Mouse (Mus musculus) adrenal gland, adult (tissue): Measurements from ENCODE around the gene Pla2g4b.

Experiments used
- DNase-seq, 2 experiments: peaks; one replicate each; pipeline ENCODE4 v3.0.0; 2022 to 2023; ENCODE audit warnings: low spot score in 1 of 2; ENCODE audit not compliant: inconsistent age in 2 of 2

Pla2g4b gene

DNA sequence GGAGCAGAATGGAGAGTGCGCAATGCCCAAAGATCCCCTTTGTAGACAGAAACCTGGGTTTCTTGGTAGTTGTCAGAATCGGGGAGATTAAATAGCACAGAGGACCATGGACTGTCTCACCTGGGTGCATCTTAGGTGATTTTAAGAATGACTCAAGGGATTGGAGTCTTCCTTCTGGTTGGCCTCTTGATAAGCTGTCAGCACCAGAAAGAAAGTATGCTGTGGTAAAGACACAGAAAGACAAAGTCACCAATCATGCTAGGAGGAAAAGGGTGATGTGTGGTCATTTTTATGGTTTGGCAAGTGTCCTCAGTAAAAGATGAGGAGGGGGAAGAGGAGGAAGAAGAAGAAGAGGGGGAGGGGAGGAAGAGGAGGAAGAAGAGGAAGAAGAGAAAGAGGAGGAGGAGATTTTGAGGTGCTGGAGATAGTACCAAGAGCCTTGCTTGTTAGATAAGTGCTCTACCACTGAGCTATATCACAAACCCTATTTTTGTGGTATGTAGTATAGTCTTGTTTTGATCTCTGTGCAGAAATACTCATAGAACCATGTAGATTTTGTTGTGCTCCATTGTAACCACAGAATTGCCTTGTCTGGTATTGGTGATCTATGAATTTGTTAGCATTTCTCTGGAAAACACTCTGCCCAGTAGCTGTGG is 19.3 kb upstream of the Pla2g4b start:
- DNase-seq: no peak

DNA sequence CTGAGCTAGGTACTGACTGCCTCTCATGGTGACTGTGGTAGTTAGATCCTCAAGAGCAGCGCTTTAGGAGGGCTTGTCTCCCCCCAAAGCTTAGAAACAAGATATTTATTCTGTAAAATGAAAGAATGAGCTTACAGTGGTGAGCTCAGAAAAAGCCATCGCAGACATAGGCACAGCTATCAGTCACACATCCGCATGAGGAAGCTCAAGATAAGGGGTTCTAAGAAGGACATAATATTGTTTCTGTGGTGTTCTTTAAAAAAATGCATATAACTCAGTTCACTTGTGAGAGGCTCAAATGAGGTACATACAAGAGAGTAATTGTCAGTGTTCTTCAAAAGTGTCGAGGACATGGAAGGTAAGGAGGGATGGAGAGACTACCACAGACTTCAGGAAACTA is 17.3 kb upstream of the Pla2g4b start:
- no peak for DNase-seq

DNA sequence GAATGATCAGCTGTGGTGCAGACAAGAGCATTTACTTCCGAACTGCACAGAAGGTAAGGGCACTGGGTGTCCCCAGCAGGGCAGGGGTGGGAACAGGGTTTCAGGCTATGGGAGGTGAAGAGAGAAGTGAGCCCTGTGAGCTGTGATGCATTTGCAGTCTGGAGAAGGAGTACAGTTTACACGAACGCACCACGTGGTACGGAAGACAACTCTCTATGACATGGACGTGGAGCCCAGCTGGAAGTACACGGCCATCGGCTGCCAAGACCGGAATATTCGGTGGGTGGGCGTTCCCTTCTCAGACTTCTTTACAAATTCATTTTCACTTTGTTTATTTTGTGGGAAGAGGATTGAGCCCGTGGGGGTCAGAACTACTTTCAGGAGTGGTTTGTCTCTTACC is 15.6 kb upstream of the Pla2g4b start:
- DNase-seq: no peak

DNA sequence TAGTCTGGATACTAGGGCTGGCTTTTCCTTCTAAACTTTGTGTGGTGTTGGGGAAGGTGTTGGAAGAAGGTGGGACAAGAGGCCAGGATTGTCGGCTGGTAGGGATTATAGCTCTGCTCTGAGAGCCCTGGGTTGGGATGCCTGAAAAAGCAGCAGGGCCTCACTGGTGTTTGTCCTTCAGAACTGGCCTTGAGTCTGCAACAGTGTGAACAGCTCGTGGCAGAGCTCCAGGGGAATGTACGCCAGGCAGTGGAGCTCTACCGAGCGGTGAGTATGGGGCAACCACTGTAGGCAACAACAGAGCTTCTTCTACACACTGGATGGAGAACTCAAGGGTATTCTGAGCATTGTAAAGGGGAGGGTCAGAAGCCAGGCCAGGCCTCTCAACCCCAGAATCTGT is 8.9 kb upstream of the Pla2g4b start:
- peak; percentile 91 to 95 for DNase-seq

DNA sequence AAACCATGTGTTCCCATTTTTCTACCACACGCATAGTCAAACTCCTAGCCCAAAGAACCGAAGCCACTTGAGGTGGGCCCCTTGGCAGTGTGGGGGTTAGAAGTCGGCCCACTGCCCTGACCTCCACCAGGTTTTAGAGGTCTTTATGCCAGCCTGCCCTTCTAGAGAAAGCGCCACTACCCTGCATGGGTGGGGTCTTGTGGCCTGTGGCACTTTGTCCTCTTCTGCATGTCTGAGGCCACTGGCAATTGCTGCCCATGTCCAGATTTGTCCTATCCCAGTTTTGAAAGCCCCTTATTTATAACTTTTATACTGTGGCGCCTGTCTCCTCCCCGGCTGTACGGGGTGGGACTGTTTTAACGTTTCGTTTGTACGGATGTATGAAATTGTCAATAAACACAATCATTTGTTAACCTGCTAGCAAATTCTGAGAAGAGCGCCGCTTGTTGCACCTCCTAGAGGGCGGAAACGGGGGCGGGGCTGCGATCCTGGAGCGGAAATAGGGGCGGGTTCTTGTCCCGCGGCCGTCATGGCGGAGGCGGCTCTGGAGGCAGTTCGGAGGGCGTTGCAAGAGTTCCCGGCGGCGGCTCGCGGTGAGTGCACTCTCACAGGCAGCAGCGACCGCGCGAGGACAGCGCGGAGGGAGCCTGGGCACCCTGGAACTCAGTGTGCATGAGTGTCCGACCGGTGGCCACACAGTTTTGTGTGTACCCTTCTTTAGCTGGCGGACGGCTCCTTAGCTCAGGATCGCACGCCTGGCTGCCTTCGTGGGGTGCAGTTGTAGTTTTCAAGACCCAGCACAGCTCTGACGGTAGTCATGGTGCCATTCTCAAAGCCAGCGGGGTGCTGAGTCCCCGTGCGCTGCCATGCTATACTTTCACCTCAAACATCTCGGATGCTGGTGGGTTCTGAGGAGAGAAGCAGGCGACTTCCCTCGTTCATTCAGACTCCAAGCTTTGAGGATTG is 6.0 kb upstream of the Pla2g4b start, which contains the start of the genes Jmjd7 and Gm28042:
TSS of gene Jmjd7 (plus strand) at position 500 of the 966 bp plus-strand sequence.
TSS of gene Gm28042 (plus strand) at position 510 of the 966 bp plus-strand sequence.
- peak; percentile 93 to 98 for DNase-seq

DNA sequence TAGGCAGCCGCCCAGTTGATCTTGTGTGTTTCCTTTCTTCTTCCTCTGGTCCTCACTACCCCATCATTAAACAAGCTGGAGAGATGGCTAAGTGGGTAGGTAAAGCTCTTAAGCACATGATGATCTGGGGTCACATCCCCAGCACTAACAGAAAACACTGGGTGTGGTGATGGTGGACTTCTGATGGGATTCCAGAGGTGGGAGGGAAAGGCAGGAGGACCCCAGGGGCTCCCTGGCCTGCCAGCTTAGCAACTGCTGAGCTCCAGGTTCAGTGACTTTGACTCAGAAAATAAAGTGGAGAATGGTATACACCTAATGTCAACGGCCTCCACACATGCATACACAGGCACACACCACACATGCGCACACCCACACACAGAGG is 5.3 kb upstream of the Pla2g4b start:
- no peak for DNase-seq

DNA sequence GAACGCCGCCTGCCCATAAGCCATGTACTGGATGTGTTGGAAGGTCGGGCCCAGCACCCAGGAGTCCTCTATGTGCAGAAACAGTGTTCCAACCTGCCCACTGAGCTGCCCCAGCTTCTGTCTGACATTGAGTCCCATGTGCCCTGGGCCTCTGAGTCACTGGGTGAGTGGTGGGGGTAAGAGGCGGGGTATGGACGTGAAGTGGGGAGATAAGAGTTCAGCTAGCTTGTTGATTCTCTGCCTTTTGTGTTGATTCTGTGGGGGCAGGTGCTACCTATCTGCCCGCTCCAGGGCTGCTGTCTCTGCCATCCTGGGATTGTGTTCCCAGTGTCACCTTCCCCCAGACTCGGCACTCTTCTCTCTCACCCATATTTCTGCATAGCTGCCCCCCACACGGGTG is 2.8 kb upstream of the Pla2g4b start:
- no peak for DNase-seq

DNA sequence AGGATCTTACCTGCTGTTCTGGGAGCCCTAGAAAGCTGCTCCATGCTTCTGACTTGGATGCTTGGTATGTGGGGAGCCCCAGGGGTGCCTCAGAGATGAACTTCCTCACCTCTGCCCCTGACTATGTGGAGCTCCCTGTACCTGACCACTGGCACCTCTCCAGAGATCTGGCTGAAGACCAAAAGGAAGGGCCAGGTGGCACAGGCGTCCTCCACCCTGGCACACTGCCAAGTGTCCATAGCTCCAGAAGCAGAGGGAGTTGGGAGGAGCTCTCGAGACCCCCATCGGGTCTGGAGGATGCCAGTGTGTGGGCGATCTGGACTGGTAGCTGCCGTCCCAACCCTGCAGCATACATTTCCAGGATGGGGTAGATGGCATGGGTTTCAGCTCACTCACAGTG is 509 bp downstream of the Pla2g4b start:
- no peak for DNase-seq

DNA sequence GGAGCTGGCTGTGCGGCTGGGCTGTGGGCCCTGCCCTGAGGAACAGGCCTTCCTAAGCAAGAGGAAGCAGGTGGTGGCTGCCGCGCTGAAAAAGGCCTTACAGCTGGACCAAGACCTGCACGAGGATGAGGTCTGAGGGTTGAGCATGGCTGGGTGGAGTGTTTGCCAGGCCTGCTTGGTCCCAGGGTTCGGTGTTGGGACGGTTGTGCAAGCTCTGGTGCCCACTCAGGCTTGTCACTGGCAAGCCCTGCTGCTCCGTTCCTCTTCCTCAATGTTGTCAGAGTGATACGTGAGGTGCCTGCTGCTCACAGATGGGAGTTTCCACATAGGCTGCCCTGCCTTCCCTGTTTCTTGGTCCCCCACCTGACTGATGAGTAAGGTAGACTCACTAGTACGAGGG is 4.5 kb downstream of the Pla2g4b start:
- DNase-seq: no peak

DNA sequence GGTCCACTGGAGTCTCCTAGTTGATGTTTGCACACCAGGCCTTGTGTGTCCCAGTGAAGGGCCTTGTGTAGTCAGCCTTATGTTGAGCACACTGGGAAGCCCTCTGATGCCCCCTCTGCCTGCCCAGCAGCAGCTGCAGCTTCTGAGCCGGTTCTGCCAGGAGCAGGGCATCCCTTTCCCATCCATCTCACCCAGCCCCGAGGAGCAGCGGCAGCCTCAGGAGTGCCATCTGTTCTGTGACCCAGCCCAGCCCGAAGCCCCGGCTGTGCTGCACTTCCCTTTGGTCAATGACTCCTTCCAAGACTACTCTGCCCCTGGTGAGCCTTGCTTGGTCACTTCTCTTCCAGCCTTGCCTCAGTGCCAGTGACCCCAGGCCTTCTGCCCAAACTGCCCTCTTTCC is 7.8 kb downstream of the Pla2g4b start:
- DNase-seq: no peak

DNA sequence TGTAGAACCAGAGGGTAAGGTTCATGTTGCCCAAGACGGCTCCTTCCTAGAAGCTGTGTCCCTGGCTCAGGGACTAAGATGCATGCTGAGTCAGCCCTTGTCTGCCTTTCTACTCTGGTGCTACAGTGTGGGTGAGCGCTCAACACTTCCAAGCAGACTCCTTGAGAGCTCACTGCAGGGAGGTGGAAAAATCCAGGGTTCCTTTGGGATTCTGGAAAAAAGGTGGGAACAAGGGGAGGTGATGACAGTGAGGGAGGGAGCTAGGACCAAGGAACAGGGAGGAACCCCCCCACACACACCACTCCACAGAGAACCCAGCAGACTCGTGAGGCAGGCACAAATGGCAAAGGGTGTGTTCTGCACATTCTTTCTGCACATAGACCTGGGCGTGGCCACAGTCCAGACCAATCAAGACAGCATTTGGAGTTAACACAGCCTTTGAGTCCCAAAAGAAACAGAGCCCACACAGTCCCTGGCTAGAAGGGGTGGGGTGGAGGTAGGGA is 10.9 kb downstream of the Pla2g4b start:
- peak; percentile 39 to 72 for DNase-seq

DNA sequence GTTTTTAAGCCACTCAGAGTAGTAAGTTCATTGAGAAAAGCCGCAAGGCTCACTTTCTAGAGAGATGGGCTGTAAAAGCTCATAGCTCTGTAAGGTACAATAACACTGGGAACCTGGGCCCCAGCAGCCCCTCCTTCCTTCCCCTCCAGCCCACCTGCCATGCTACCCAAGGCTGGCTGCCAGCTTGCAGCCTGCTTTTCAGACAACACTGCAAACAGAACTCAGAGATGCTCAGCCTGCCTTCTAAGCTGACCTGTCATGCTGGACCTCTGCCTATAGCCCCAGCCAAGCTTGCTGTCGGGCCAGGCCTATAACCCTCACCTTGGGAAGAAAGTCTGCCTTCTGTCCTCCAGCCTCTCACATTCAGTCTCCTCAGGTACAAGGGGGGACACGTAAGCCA is 11.5 kb downstream of the Pla2g4b start:
- DNase-seq: no peak

DNA sequence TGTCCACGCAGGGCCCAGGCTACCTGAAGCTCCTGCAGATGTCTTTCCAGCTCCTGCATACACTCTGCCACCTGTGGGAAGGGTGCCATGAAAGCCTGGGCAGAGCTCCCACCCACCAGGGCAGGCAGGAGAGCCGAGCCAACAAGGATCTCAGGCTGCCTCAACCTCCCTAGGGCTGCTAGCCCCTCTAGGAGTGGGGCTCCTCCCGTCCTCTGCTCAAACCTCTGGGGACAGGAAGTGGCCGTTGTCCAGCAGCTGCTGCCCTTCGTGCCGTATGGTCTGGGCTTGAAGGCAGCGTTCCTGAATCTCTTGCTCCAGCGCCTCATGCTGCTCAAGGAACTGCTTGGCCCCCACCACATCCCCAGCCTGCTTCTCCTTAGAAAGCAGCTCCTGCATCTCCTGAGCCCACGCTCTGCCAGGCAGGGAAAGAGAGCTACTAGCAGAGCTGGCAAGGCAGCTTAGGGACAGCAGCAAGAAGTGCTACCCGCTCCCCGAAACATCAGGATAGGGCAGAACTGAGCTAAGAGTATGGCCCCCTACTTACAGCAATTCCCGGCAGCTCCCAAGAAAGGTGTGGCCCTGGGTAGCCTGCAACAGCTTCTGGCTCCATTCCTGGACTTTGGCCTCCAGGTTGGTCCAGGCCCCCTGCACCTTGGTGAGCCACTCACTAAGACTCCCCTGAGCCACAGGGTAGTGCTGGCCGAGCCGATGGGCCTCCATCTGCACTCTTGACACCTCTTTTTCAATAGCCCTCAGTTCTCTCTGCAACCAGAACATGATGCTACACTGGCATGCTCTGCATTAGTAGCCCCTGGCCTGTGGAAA is 13.5 kb downstream of the Pla2g4b start:
- DNase-seq: no peak

DNA sequence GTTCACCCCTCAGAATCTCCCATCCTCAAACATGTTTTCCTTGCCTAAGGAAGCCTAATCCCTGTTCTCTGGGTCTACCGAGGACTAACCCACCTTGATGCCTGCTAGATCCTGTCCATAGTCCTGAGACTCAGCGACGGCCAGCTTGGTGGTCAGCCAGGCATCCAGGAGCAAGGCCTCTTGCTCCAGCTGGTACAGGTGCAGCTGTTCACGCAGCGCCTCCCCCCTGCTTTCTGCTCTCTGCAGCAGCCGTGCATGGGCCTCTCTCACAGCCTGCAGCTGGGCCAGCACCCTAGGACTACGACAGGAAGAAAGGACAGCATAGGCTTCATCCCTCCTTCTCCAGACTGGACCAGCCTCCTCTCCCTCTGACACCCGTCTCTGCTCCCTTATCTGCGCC is 15.0 kb downstream of the Pla2g4b start:
- DNase-seq: no peak

DNA sequence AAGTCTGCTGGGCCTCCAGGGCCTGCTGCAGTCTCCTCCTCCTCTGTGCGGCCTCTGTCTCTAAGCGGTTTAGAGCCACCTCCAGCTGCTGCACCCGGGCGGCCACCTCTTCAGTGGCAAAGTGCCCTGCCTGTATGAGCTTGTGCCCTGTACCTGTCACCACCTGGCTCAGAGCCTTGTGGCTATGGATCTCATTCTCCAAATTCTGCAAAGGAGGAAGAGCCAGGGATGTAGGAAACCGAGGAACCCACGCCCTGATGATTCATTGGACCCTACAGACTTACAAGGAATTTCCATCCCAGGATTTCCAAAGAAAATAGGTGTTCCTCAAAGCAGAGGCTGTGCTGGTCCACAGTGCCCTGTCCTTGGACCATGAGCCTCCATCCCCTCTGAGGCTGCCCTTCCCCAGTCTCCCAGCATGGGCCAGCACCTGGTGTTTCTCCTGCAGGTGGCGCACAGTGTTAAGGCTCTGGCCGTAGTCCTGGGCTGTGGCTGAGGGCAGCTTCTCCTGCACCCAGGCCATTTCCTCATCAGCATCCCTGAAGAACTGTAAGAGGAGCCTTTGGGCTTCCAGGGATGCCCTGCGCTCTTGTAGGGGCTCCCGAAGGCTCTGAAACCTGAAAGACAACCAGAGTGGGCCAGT is 16.5 kb downstream of the Pla2g4b start:
- DNase-seq: peak; percentile 46 to 78

DNA sequence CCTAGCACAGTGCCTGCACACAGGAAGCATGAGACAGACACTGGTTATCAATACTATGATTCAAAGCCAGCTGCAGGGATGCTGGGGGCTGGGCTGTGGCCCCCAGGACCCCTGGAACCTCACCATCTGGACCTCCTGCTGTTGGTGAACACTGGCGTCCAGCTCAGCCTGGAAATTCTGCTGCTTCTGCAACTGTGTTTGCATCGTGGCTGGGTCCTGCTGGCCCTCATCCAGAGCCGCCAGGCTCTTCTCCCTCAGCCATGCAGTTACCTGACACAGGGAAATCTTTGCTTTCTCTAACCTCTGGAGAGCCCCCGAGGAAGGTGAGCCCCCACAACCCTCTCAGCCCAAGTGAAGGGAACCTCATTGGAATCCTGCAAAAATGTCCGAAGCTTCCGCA is 18.2 kb downstream of the Pla2g4b start:
- DNase-seq: no peak

DNA sequence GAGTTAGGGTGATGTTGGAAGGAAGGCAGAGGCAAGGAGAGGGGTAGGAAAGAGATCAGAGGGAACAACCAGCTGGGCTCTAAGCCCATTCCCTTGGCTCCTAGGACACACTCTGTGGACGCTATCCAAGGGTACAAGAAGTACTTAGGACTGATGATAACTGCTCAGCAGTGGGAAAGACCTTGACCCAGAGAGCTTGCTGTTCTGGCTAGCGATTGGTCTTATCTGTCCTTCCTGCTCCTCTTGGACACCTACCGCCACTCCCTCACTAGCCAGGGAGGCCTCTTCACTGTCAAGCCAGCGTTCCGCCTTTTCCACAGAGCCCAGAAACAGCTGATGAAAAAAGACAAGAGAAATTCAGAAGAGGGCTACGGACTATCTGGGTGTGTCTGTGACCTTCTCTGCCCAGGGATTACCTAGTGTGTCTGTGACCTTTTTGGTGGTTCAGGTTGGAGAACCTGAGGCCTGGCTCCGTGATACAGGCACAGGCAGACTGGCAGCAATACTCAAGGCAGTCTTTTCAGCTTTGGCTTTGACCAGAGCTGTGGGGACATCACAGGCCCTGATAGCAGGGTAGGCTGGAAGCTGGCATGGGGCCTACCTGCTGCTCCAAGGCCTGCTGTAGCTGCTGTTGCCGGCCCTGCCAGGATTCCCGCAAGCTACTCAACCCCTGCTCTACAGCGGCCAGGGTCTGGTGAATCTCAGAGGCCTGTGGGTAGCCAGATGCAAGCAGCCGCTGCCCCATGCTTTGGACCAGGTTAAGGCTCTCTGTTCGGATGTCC is 21.7 kb downstream of the Pla2g4b start:
- peak; percentile 82 to 84 for DNase-seq

DNA sequence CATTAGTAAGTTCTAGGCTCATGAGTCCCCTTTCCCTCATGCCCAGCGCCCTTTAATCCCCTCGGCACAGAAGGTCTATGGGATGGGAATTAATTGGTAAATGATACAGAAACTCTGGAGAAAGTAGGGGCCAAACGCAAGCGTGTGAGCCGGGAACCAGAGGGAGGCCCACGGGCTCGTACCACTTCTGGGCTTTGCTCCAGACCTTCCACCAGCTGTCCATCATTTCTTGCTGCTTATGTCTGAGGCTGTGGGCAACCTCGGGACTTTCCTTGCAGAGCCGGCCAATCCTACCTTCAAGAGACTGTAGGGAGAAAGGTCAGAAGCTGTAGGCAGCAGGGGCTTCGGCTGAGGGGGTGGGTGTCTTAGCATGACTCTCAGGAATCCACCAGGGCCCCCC is 22.7 kb downstream of the Pla2g4b start:
- DNase-seq: no peak

DNA sequence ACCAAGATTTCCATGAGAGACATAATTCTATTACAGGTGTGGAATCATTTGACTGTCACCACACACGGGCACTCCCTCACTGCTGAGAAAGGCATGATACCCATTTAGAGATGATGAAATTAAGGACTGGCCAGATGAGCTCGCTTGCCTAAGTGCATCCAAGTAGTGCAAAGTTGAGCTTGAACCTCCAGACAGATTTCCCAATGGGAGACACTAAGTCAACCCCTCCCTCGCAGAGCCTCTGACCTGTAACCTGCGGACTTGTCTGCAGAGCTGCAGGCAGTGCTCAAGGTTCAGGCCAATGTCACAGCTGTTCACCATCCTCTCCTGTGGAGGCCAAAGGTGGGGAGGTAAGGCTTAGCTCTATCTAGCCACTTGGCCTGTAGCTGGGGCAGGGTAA is 25.6 kb downstream of the Pla2g4b start:
- no peak for DNase-seq

DNA sequence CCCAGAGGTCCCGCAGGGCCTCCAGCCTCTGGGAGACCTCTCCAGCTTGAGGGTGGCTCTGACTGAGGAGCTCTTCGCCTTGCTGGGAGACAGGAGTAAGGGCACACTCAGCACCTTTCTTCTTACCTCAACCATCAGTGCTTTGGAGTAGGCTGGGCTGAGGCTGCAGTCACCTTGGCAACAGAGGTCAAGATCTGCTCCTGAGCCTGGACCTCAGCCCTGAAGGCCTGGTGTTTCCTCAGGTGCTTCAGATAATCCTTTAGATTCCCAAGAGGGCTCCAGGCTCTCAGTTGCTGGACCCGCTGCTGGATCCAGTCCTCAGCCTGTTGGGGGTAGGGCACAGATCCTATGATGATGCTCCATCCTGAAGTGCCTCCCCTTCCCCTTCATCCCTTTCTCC is 26.2 kb downstream of the Pla2g4b start:
- no peak for DNase-seq
